Mouse (Mus musculus): ENCODE measurements around the gene Rnf10. TPM values are rescaled to one million over a fixed set of nuclear protein-coding genes. Genes with fewer than 3 reads are reported as not detected.

Rnf10 gene
- polyA plus RNA-seq, 2 experiments, result 60.2 to 97.0 TPM

DNA sequence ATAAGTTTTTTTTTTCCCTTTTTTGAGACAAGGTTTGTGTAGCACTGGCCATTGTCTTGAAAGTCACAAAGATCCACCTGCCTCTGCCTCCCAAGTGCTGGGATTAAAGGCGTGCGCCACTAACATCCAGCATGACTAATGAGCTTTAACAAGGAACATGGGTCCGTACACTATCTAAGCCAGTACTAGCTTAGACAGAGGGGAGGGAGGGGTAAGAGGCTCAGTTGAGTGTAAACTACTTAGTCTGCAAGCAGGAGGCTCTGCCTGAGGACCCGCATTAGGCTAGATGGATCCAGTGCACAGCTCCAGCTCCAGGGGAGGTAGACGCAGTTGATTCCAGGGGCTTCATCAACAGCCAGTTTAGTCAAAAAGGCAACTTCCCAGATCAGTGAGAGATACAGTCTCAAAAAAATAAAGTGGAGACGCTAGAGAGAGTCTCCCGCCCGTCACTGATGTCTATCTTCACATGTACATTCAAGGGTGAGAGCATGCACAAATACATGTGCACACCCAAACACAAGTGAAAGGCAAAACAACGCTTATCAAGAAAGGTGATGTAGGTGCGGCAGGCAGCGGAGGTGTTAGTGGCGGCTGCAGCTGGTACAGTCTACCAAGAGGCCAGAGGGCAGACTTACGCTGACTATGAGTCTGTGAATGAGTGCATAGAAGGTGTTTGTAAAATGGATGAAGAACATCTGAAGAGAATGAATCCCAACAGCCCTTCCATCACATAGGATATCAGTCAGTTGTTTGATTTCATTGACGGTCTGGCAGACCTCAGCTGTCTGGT, 10.0 kb downstream of the Rnf10 start:
- no peak overlapping the region for H3K4me2 ChIP-seq (ENCODE audit: low read depth)
- H3K9ac ChIP-seq (replicated peaks), result no peak overlapping the region
- WGBS (ENCODE audit: insufficient replicate concordance), result 85% methylated on average over 14 of the region's 14 CpGs
- H3K27ac ChIP-seq, result no peak overlapping the region
- no peak for DNase-seq (ENCODE audit: low read depth in 3 of 3, low spot score in 3 of 3)
- H3K4me1 ChIP-seq (replicated peaks; ENCODE audit: control insufficient read depth in 2 of 2, insufficient read depth in 2 of 2, low read length in 1 of 2), result peaks cover 39 to 47% of the 10 kb centered on the region in 2 experiments
- TF ChIP-seq EP300 (IDR thresholded peaks at IDR 0.05; ENCODE audit: low read depth) (no peak), CTCF (IDR thresholded peaks at IDR 0.05; ENCODE audit: low read depth) (no peak)
- ATAC-seq (ENCODE audit: insufficient read depth), result no peak
- no peaks in the 10 kb centered on the region for H3K9me3 ChIP-seq (ENCODE audit: control insufficient read depth, low read length)
- no peak overlapping the region for H3K4me3 ChIP-seq (ENCODE audit: insufficient read depth in 1 of 2, low read depth in 2 of 2, low read length in 2 of 2)
- peaks cover 65% of the 10 kb centered on the region for H3K36me3 ChIP-seq (replicated peaks; ENCODE audit: control insufficient read depth, insufficient read depth, low read depth)
- no peaks in the 10 kb centered on the region for H3K27me3 ChIP-seq (ENCODE audit: control insufficient read depth, insufficient read depth, low read length)

DNA sequence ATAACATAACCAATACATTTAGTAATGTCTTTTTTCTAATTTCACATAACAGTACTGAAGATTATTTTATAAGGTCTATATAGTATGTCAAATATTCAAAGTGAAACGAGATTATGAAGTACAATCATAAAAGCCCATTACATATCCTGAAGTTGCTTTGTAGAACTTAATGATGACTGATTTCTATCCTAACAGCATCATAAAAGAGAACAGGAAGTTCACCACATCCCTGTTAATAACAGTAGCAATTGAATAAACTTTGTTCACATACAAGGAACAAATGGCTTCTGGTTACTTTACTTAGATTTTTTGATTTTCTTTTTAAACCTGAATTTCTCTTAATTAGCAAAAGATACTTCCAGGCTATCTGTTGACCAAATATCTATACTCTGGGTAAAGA, 10.8 kb downstream of the Rnf10 start:
- Histone ChIP-seq H3K9me3 (ENCODE audit: control insufficient read depth, low read length) (no peaks in the 10 kb centered on the region), H3K36me3 (replicated peaks; ENCODE audit: control insufficient read depth, insufficient read depth, low read depth) (peaks cover 74% of the 10 kb centered on the region), H3K4me2 (ENCODE audit: low read depth) (no peak overlapping the region), H3K27me3 (ENCODE audit: control insufficient read depth, insufficient read depth, low read length) (no peaks in the 10 kb centered on the region), H3K9ac (replicated peaks) (no peak overlapping the region), H3K4me3 (ENCODE audit: insufficient read depth in 1 of 2, low read depth in 2 of 2, low read length in 2 of 2) (no peak overlapping the region), H3K27ac (no peak overlapping the region), H3K4me1 (replicated peaks; ENCODE audit: control insufficient read depth in 2 of 2, insufficient read depth in 2 of 2, low read length in 1 of 2) (peaks cover 36 to 43% of the 10 kb centered on the region in 2 experiments)
- 76% methylated on average over 1 of the region's 1 CpGs for WGBS (ENCODE audit: insufficient replicate concordance)
- DNase-seq (ENCODE audit: low read depth in 3 of 3, low spot score in 3 of 3) (no peak), ATAC-seq (ENCODE audit: insufficient read depth) (no peak)
- TF ChIP-seq EP300 (IDR thresholded peaks at IDR 0.05; ENCODE audit: low read depth), result no peak
- no peak for TF ChIP-seq CTCF (IDR thresholded peaks at IDR 0.05; ENCODE audit: low read depth)

DNA sequence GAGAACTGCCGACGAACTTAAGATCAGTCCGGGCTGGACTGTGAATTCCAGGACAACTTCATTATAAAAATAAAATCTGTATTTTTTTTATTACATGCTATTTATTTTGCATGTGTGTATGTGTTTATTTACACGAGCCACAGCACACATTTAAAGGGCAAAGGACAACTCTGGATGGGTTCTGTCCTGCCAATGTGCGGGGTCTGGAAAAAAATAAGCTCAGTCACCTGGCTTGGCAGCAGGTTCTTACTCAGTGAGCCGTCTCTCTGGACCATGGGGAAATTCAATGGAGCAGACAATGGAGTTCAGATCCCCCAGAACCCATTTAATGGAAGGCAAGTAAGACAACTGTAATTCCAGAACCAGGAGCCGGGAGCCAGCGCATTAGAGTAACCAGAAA, 11.6 kb downstream of the Rnf10 start:
- H3K4me1 ChIP-seq (replicated peaks; ENCODE audit: control insufficient read depth in 2 of 2, insufficient read depth in 2 of 2, low read length in 1 of 2), result peaks cover 28 to 35% of the 10 kb centered on the region in 2 experiments
- H3K4me3 ChIP-seq (ENCODE audit: insufficient read depth in 1 of 2, low read depth in 2 of 2, low read length in 2 of 2), result no peak overlapping the region
- no peaks in the 10 kb centered on the region for H3K9me3 ChIP-seq (ENCODE audit: control insufficient read depth, low read length)
- 89% methylated on average over 8 of the region's 8 CpGs for WGBS (ENCODE audit: insufficient replicate concordance)
- DNase-seq (ENCODE audit: low read depth in 3 of 3, low spot score in 3 of 3), result no peak
- H3K36me3 ChIP-seq (replicated peaks; ENCODE audit: control insufficient read depth, insufficient read depth, low read depth), result peaks cover 77% of the 10 kb centered on the region
- no peaks in the 10 kb centered on the region for H3K27me3 ChIP-seq (ENCODE audit: control insufficient read depth, insufficient read depth, low read length)
- no peak overlapping the region for H3K9ac ChIP-seq (replicated peaks)
- no peak for ATAC-seq (ENCODE audit: insufficient read depth)
- no peak for TF ChIP-seq CTCF (IDR thresholded peaks at IDR 0.05; ENCODE audit: low read depth)
- TF ChIP-seq EP300 (IDR thresholded peaks at IDR 0.05; ENCODE audit: low read depth), result no peak
- no peak overlapping the region; the same call in 1 of the 2 replicates for H3K27ac ChIP-seq
- H3K4me2 ChIP-seq (ENCODE audit: low read depth), result peak overlapping the region; percentile 11; the same call in 1 of the 2 replicates

DNA sequence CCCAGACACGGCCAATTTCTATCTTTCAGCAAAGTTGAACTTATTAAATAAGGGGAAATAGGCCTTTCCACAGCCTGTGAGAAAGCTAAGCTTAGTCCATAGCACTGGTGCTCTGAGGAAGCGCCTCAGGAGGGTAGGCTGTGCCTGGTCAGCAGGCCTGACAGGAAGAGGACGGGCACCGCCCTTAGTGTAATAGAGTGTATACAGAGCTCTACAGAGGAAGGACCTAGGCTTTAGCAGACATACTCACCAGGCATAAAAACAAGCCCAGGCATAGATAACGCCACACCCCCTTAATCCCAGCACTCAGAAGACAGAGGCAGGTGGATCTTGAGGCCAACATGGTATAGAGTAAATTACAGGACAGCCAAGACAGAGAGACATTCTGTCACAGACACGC, 12.3 kb downstream of the Rnf10 start:
- H3K9ac ChIP-seq (replicated peaks), result no peak overlapping the region
- no peaks in the 10 kb centered on the region for H3K27me3 ChIP-seq (ENCODE audit: control insufficient read depth, insufficient read depth, low read length)
- H3K4me2 ChIP-seq (ENCODE audit: low read depth), result peak overlapping the region; percentile 18
- H3K36me3 ChIP-seq (replicated peaks; ENCODE audit: control insufficient read depth, insufficient read depth, low read depth), result peaks cover 80% of the 10 kb centered on the region
- no peak overlapping the region for H3K4me3 ChIP-seq (ENCODE audit: insufficient read depth in 1 of 2, low read depth in 2 of 2, low read length in 2 of 2)
- H3K4me1 ChIP-seq (replicated peaks; ENCODE audit: control insufficient read depth in 2 of 2, insufficient read depth in 2 of 2, low read length in 1 of 2), result peaks cover 21 to 28% of the 10 kb centered on the region in 2 experiments
- peak; percentile 68 for ATAC-seq (ENCODE audit: insufficient read depth)
- TF ChIP-seq CTCF (IDR thresholded peaks at IDR 0.05; ENCODE audit: low read depth) (no peak), EP300 (IDR thresholded peaks at IDR 0.05; ENCODE audit: low read depth) (no peak)
- no peak for DNase-seq (ENCODE audit: low read depth in 3 of 3, low spot score in 3 of 3)
- 71% methylated on average over 6 of the region's 6 CpGs for WGBS (ENCODE audit: insufficient replicate concordance)
- H3K9me3 ChIP-seq (ENCODE audit: control insufficient read depth, low read length), result no peaks in the 10 kb centered on the region
- H3K27ac ChIP-seq, result peak overlapping the region; percentile 27; the same call in 1 of the 2 replicates

DNA sequence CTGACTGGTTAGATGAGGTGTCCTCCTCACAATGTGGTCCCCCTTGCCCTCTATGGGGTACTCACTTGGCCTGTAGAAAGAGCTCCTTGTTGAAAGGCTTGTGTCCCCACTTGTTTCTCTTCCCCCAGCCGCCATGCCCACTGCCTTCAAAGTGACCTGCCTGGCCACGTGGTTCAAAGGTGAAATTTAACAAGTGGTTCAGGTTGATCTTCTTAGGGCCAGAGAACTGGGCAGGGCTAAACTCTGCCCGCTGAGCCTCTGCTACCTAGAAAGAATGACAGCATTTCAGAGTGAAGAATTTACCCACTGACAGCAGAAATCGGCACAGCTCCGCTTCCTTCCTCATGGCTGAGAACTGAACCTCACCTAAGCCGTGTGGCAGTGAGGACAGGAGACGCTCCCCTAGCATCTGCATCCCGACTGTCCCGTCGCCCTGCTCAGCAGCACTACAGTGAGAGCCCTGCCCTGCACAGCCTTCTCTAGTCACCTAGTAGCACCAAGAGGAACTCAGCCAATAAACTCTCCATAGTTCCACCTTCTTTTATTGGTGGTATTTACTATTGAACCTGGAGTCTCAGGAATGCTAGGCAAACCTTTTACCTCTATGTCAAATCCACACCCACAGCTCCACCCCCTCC, 15.7 kb downstream of the Rnf10 start:
- H3K27ac ChIP-seq, result no peak overlapping the region
- H3K4me2 ChIP-seq (ENCODE audit: low read depth), result no peak overlapping the region
- H3K27me3 ChIP-seq (ENCODE audit: control insufficient read depth, insufficient read depth, low read length), result no peaks in the 10 kb centered on the region
- ATAC-seq (ENCODE audit: insufficient read depth) (no peak), DNase-seq (ENCODE audit: low read depth in 3 of 3, low spot score in 3 of 3) (no peak)
- H3K4me1 ChIP-seq (replicated peaks; ENCODE audit: control insufficient read depth in 2 of 2, insufficient read depth in 2 of 2, low read length in 1 of 2), result peaks cover 8 to 14% of the 10 kb centered on the region in 2 experiments
- 90% methylated on average over 10 of the region's 10 CpGs for WGBS (ENCODE audit: insufficient replicate concordance)
- no peaks in the 10 kb centered on the region for H3K9me3 ChIP-seq (ENCODE audit: control insufficient read depth, low read length)
- no peak overlapping the region for H3K9ac ChIP-seq (replicated peaks)
- H3K4me3 ChIP-seq (ENCODE audit: insufficient read depth in 1 of 2, low read depth in 2 of 2, low read length in 2 of 2), result no peak overlapping the region
- no peak for TF ChIP-seq CTCF (IDR thresholded peaks at IDR 0.05; ENCODE audit: low read depth)
- TF ChIP-seq EP300 (IDR thresholded peaks at IDR 0.05; ENCODE audit: low read depth), result no peak
- peaks cover 69% of the 10 kb centered on the region for H3K36me3 ChIP-seq (replicated peaks; ENCODE audit: control insufficient read depth, insufficient read depth, low read depth)

Measured in liver, embryonic 14.5 days (tissue).